Mouse (Mus musculus): ENCODE data around the gene Eva1c.

Eva1c gene

DNA sequence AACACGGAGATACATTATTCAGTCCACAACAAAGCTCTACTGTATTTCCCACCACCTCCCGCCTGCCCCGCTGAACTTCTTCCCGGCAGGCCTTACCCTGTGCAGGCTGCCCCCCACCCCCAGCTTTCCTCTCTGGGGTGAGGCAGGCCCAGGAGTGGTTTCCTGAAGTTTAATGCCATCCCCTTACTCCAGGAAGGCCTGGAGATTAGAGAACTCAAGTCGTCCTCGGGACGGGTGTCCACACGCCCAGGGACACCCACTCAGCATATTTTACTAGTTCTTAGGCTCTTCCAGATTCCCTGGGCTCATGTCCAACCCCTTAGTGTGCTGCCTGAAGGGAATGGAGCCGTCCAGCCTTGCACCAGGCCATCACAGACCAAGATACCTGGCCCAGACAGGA lies 39.1 kb downstream of the Eva1c start:
- DNase-seq (ENCODE audit: low spot score in 2 of 2): no peak

DNA sequence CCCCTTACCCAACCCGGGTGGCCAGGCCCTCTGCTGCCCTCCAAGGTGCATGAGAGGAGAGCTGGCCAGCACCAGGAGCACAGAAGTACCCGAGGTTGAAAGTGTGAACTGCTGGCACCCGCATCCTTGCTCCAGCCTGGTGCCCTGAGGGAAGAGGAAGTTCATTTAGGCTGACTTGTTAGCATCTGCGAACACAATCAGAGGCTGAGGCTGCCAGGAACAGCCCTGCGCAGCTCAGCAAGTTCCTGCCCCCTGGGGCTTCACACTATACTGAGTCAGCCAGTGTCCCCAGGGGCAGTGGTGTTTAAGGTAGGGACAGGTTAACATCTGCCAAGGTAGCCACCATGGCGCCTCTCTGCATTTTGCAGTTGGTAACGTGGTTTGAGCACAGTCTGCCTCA lies 41.6 kb downstream of the Eva1c start:
- DNase-seq (ENCODE audit: low spot score in 2 of 2): no peak

DNA sequence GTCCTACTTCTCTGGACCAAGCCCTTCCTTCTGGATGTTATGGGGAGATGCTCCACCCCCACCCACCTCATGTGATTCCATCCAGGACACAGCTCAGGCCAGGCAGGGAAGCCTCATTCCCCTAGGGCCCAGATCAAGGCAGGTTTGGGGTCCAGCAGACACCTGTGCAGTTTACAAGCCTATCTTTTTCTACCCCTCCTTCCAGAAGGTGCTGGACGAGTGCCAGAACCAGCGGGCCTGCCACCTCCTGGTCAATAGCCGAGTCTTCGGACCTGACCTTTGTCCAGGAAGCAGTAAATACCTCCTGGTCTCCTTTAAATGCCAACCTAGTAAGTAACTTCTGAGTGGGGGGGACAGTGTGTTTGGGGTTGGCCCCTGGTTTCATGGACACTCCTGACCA lies 42.8 kb downstream of the Eva1c start:
- no peak for DNase-seq (ENCODE audit: low spot score in 2 of 2)

DNA sequence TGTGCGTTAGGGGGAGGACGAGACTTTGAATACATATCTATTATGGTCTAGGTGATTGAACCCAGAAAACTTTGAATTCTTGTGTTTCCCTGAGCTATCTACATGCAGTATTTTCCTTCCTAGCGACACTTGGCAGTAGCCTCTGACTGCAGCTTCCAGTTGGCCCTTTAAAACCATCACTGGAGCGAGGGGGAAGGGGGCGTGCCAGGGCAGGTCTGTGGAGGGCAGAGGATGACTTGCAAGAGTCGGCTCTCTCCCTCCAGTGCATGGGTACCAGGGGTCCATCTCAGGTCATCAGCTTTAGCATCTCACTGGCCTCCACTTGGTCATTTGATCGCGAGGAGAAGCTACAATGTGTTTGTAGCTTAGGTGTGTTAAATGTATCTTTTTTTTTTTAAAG lies 46.4 kb downstream of the Eva1c start:
- no peak for DNase-seq (ENCODE audit: low spot score in 2 of 2)

DNA sequence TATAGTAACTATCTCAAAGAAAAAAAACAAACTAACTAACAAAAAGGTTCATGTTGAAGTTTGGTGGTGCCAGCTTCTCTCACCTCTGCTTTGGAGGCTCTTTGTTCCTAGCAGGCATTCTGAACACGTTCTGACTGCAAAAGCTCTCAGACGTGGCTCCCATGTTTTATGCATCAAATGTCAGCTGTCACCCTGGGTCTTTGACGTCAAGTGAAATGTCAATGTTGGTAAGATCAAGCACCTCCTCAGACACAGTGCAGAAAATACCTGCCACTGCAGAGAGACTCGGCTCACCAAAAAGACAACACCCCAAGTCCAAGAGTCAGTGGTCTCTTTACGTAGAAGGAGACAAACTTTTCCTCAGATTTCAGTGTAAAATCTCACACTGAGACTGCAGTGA lies 48.0 kb downstream of the Eva1c start:
- DNase-seq (ENCODE audit: low spot score in 2 of 2): no peak

DNA sequence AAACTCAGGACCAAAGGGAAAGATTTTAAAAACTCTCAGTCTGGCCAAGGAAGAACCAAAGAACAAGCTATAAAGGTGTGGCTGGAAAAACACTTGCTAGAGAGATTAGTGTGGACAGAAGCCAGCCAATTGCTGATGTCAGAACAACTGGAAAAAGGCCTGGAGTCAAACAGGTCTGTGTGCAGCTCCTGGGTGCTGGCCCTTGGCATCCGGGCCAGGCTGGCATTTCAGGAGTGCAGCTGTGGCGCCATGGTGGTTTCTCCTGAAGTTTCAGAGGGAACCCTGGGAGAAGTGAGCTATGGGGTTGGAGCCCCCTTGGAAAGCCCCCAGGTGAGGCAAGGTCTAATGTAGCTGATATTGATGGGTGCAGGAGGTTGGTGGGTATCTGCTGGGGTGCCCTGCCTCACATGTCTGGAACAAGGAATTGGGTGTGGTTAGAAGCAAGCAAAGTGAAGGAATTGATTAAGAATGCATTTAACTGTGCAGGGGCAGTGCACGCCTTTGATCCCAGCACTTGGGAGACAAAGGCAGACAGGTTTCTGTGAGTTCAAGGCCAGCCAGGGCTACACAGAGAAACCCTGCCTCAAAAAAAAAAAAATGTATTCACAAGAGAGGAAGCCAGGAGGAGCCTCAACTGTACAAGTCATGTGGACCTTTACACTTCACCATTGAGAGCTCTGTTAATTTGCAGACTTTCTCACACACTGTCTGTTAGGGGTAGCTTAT lies 51.8 kb downstream of the Eva1c start:
- DNase-seq (ENCODE audit: low spot score in 2 of 2): no peak

DNA sequence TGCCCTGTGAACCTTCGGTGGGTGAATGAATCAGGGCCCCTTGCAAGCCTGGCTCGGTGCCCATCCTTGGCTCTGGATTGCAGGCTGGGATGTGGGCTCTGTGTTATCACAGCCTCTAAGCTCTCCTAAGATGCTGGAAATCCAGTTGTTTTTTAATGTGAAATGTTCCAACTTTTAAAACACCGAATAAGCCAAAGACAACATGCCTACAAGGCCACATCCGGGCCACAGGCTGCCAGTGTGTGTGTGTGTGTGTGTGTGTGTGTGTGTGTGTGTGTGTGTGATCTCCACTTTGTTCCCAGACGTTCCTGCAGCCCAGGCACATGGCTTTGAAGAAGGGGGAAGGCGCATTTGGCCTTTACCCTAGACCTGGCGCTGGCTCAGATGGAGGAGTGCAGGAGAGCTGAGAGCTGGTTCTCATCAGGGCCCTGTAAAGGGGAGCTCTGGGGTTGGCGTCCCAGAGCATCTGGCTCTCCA lies 56.0 kb downstream of the Eva1c start:
- no peak for DNase-seq (ENCODE audit: low spot score in 2 of 2)

DNA sequence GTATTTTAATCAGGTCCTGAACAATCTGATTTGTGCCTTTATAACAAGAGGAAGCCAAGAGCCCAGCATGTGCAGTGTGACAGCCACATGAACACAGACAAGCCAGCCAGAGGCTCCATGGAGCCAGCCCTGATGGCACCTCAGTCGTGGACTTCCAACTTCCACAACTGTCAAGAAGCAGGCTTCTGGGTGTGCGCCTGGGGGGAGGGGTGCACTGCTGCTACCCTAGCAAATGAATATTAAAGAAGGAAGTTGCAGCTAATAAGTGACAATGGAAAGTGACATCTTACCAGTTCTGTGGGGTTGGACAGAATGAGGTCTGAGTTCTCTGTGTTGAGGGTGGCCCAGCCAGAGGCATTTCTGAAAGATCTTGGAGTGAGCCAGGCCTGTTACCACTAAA lies 58.8 kb downstream of the Eva1c start:
- DNase-seq (ENCODE audit: low spot score in 2 of 2): no peak

DNA sequence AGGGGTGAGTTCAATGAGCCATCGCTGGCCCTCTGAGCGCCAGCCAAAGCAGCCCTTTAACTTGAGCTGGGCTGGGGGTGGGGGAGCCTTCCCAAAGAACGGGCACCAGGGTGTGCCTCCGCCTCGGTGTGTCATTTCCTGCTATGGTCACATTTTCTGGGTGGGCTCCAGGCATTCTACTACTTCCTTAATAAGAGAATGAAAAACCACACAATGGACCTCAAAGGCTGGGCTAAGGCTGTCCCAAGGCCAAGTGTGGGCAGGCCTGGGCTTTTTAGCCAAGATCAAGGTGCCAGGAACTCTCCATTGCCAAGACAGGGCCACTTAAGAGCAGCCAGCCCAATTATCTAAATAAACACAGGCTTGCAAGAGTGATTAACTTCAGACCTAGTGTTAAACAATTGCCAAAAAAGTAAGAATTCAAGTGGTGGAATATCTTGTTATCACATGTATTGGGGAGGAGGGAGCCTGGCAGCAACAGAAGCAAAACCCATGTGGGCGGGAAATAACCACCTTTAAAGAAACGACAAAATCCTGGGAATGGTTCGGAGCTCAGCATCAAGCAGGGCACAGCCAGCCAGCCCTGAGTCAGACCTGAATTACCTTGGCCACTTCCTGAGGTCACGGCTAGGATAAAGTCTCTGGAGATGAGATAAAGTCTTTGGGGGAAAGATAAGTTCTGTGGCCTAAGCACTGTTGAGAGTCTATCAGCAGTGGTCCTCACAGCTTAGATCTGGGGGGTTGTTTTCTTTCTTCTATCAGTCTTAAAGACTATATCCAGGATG lies 59.5 kb downstream of the Eva1c start:
- no peak for DNase-seq (ENCODE audit: low spot score in 2 of 2)

DNA sequence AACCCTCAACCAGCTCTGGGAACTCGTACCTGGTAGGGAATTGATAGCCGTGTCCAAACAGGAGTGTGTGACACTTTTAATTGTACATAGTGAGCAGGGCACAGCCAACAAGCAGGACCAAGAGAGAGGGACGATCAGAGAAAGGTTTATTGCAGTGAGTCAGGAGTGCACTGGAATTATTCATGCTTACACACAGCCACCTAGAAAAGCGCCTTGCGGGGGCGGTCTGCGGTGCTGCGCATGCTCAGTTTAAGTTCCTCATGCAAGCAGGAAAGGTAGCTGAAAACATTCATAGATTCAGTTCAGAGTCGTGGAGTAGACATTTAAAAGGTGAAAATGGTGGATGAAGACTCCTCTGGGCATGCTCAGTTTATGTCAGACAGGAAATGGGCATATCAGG lies 64.2 kb downstream of the Eva1c start:
- DNase-seq (ENCODE audit: low spot score in 2 of 2): no peak

DNA sequence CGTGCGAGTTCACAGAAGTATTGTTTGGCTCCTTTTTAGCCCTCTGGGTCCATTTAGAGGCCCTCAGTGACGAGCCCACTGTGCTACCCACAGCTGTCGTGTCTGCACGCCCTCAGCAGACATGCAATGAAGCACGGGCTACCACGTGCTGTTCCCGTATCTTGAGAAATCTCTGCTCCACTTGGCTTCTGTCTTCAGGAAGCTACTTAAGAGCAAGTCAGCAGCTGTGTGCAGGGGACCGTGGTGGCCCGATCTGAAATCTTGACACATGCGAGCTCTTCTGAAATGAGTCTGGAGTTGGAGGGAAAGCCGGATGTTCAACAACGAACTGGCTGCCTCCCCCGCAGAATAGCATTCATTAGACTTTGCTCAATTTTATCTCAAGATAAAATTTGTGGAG lies 65.1 kb downstream of the Eva1c start:
- DNase-seq (ENCODE audit: low spot score in 2 of 2): no peak

DNA sequence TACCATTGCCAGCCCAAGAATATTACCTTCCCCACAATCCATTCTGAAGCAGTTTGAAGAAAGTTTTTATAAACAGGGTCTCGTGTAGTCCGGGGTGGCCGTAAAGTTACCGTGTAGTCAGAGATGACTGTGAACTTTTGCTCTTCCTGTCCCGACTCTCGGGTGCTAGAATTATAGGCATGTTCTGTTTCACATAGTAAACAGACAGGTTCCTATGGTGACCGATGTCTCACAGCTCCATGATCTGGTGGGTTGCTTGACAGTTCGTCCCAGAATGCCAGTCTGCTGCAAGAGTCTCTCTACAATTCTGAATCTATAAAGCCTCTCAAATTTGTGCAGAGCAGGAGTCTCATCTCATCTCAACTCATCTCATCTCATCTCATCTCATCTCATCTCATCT lies 65.6 kb downstream of the Eva1c start:
- DNase-seq (ENCODE audit: low spot score in 2 of 2): no peak

DNA sequence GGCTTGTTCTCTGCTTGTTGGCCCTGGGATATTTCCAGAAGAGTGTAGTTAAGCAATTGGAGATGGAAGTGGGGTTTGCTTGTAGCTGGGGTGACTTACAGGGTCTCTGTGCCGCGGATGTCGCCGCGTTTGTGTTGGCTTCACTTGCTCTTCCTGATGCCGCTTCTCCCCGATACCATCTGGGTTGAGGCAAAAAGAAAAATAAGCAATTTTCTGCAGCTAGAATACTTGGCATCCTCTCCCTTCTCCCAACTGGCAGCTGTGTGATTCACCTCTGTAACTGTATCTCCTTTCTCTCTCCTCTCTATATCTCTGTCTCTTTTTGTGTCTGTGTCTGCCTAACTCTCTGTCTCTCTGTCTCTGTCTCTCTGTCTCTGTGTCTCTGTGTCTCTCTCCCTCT lies 66.5 kb downstream of the Eva1c start:
- no peak for DNase-seq (ENCODE audit: low spot score in 2 of 2)

DNA sequence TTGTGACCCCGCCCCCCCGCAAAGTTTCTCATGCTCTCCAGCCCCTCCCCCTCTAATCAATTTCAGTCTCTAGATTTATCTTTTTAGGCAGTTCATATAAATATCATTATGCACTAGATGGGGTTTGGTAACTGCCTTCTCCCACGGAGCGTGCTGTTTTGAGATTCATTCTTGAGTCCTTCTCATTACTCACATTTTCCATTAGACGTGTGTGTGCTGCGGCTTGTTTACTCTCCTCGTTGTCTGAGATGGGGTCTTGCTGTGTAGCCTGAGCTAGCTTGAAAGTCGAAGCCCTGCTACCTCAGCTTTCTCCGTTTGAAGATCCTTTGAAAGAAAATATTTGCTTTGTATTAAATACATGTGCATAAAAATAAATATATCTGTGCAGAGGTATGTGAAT lies 67.3 kb downstream of the Eva1c start:
- no peak for DNase-seq (ENCODE audit: low spot score in 2 of 2)

DNA sequence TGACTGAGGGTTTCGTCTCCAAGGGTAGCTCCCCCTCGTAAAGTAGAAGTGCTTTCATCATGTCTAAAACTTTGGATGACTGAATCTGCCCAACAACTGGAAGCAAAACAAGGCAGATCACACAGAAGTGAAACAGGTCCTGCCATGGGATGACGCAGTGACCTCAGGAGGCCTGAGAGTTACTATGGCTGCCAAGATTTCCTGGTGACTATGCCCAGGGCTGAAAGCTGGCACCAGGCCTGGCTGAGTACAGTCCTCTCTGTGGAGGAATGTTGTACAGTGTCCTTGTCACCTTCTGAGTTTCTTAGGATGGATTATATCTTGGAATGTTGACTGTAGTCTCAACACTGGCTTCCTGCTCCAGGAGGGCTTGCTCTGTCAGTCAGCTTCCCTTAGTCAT lies 71.1 kb downstream of the Eva1c start:
- no peak for DNase-seq (ENCODE audit: low spot score in 2 of 2)

DNA sequence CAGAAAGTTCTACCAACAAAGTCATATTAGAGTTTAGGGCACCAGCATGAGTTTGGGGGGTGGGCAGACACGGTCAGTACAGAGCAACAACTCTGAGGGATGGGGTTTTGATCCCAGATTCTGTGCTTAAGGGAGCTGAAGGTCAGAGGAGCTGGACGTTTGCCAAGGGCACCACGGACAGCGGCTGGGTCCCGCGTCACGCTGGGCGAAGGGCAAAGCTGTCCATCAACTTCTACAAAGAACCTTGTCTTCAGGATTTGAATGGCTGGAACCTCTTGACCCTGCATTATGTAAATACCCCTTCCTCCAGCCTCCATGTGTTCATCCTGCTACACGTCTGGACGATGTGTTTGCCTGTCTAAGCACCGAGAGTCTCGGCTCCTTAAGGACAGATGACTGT lies 73.0 kb downstream of the Eva1c start:
- no peak for DNase-seq (ENCODE audit: low spot score in 2 of 2)

DNA sequence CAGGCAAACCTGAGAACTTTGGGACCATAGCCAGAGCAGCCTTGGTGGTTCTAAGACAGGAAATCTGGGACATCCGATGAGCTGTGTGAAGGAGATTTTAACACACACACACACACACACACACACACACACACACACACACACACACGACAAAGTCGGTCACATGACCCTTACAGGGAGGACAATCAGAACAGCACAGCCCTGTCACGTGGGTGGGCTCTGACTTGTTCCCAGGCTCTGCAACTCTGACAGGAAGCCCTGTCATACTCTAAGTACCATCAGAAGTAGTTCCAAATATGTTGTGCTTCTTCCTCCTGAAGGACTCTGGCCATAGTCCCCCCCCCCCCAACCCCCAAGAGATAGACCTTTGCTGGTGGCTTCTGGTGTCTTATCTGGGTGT lies 74.8 kb downstream of the Eva1c start:
- no peak for DNase-seq (ENCODE audit: low spot score in 2 of 2)

DNA sequence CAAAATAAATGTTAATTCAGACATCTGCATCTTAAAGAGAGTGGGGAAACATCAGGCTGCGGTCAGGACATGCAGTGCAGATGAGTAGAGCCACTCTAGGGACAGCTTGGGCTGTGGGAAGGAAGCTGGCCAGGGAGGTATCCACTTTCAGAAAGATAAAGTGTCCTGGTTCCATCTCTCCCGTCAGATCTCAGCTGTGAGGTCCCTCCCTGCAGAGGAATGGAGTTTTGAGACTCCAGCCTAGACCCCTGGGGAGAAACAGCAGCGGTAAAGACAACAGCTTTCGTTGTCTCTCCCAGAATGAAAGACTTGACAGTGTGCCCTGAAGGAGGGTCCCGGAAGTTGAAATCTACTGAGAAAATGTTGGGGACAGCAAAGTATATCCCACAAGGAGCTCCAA lies 76.8 kb downstream of the Eva1c start:
- no peak for DNase-seq (ENCODE audit: low spot score in 2 of 2)

DNA sequence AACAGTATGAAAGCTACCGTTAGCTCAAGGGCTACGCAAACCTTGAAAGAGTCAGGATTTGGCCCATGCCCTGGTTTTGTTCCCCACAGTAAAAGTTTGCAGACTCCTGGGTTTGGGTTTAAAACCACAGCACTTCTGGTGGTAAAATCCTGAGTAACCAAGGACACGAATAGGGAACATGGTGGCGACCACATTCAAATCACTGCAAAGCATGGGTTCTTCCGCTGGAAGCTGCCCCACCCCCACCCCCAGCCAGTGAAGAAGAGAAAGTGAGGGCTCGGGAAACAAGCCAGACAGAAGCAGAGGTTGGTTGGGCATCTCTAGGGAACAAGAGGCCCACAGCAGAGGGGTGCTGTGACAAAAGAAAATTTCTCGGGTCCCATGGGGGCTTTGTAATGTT lies 80.7 kb downstream of the Eva1c start:
- DNase-seq (ENCODE audit: low spot score in 2 of 2): no peak

DNA sequence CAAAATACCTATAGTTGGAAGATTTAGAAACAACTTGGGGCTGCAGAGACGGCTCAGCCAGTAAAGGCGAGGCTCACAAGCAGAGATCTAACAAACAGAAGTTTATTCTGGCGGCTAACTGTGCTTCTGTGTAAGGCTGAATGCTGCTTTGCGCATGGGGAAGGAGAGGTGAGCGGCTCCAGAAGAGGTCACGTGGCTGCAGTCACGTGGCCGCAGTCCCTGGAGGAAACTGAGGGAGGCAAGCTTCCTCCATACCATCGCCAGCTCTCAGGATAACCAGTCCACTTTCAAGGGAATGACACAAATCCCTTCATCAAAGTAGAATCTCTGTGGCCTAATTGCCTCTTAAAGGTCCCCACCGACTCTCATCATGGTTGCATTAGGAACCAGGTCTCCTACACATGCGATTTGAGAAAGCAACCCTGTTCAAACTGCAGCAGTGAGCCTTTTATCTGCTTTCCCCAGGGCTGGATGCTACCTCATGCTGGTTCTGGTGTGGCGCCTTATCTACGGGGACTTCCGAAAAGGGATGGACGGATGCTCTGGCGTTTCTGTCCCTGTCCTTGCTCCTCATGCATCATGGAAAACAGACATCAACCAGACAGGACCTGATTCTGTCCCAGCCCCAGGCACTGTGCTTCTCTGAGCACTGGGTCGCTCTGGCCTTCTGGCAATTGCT lies 84.5 kb downstream of the Eva1c start:
- no peak for DNase-seq (ENCODE audit: low spot score in 2 of 2)

DNA sequence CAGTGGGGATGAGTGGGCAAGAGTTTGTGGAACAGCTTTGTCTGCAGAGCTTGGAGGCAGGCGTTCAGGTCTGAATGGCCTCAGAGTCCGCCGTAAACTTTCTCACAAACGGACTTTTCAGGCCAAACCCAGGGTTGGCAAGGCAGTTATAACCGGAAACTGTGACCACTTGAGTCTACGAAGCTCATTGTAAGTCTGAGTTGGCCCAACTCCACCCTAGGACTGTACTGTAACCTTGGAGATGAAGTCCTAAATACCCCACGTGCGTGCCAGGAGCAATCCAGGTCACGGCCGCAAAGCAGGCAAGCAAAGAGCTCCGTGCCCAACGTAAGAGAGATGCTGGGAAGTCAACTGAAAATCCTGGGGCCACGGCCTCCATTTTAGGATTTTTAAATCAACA lies 85.2 kb downstream of the Eva1c start:
- DNase-seq (ENCODE audit: low spot score in 2 of 2): no peak

DNA sequence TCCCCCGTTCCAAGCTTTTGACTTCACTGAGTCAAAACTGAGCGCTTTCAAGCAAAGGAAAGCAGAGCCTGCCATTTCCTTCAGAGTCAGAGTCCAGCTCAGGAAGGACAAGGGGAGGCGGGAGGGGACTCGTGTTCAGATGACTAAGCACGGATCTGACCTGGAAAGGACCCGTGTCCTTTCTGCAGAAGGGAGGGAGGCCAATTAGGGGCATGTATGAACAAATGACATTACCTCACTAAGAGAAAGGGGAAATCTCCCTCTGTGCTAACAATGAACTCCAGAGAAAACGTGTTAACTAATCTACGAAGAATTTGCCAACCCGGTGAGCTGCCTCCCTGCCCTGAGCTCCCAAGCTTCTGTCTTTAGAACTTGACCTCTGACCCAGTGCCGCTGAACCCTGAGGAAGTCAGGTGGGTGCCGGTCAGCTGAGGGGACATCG lies 89.5 kb downstream of the Eva1c start:
- no peak for DNase-seq (ENCODE audit: low spot score in 2 of 2)

DNA sequence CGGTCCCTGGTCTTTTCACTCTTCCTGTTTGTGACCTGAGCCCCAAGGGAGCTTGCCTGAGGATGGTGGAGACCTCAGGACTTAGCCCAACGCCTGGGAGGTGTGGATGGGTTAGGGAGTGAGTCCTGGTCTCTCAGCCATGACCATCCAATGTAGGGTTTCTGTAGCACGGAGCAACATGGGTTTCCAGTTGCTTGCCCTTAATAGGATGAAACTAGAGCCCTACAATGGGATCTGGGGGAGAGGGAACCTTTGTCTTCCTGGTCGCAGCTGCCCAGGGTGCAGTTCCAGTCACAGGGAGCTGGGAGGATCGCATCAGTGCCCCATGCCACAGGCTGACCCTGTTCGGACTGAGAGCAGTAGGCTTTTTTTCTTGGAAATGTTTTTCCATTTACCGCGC lies 90.6 kb downstream of the Eva1c start:
- DNase-seq (ENCODE audit: low spot score in 2 of 2): no peak
